Mouse (Mus musculus) adrenal gland (tissue): Measurements from ENCODE around the gene Med31.

Experiments
- intact Hi-C: fragments of 180-260 bp; cut with DNase I; formaldehyde crosslinking; loops from one replicate; pipeline ENCODE4 v1.15.1; 2025
- long read RNA-seq, 2 experiments: library from polyadenylated mRNA; unstranded; transcript quantifications; one replicate each; pipeline ENCODE4 v2.0.0; 2020; ENCODE audit warnings: borderline replicate concordance in 1 of 2; ENCODE audit not compliant: insufficient replicate concordance in 1 of 2

Gene Med31
- long read RNA-seq, experiment 1, transcript Med31-201 (4 exons, 1,161 nt), result major isoform, 8 of 8 reads
- long read RNA-seq, experiment 1, partial matches to known transcripts, result 0 of 8 reads
- long read RNA-seq, experiment 1, other reads (novel, unspliced or antisense), result 0 of 8 reads
- long read RNA-seq, experiment 2, transcript Med31-201 (4 exons, 1,161 nt), result major isoform, 10 of 12 reads
- long read RNA-seq, experiment 2, partial matches to known transcripts, result 0 of 12 reads
- long read RNA-seq, experiment 2, other reads (novel, unspliced or antisense), result 0 of 12 reads

DNA sequence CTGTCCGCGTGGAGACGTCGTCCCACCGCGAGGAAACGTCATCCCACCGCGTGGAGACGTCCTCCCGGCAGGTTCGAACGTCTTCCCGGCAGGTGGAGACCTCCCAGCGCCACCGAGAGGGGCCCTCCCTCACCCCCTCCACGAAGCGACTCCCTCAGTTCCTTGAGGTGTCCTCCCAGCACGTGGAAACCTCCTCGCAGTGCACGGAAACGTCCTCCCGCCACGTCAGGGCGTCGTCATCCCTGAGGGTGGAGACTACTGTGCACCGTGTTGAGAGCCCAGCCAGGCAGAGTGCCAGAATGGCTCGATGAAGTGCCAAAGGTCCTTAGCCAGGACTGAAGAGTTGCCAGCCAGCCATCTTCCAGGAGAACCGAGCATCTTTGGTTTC, at the start of gene Med31:
Gene Med31, minus strand, starts transcription at position 183 of the 388 bp plus-strand sequence.
- intact Hi-C loops, result no loop called here

- intact Hi-C loops, result no loop called here
These were observed 41.0 kb upstream of the Med31 start for GRCm38 (mm10) chr11:72256441-72256840.

DNA sequence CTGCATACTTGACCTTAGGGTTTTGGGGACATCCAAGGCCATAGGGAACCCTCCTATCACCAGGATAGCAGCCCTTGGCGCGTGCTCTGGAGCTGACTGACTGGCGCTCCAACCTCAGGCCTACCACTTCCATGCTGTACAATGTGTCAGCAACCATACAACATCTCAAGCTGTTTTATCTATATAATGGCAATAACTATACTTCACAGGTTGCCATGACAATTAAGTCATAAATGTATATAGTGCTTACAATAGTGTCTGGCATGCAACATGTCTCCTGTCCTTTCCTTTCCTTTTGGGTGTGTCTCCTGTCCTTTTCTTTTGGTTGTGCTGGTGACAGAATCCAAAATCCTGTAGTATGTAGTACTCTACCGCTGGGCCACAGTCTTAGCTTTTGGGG, 40.2 kb upstream of the Med31 start:
- intact Hi-C loops, result no loop called here

GRCm38 (mm10) chr11:72245196-72245753, 29.9 kb upstream of the Med31 start:
- intact Hi-C loops, result no loop called here

- intact Hi-C loops, result no loop called here
These were observed 24.9 kb upstream of the Med31 start for GRCm38 (mm10) chr11:72240062-72240860.

DNA sequence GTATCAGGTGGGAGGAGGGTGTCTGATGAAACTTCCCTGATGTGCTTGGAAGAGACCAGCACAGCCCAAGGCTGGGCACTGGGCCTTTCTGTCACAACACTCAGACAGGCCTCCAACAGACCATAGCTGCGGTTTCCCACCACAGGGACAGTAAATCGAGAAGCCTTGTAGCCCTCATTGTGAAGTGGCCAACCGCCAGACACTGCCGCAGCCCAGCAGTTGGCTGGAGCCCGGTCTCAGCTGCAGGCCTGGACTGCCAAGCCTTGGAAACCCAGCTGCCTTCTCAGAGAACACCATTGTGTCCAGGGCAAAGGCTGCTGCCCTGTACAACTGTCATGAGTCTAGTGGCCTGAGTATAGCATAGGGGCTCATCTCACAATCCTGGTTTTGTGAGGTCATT, 18.6 kb upstream of the Med31 start:
- intact Hi-C loops, result no loop called here

GRCm38 (mm10) chr11:72232991-72233390, 17.6 kb upstream of the Med31 start:
- intact Hi-C loops, result no loop called here

- intact Hi-C loops, result no loop called here
These were observed 16.7 kb upstream of the Med31 start for GRCm38 (mm10) chr11:72232068-72232467.

DNA sequence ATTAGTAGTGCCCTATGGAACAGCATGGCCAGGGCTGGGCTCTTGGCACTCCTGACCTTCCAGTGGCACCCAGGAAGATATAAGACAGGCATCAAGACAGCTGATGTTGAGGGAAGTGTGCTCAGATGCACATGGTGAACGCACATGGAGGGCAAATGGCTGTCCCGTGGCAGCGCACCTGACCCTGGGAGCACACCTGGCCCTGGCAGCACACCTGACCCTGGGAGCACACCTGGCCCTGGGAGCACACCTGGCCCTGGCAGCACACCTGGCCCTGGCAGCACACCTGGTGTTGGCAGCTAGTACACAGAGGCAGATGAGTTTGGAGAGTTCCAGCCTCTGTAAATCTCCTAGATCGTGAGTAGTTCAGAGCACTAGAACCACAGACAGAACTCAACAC, 13.1 kb upstream of the Med31 start:
- intact Hi-C loops, result loop anchor here (5.0 kb wide), 1 partner anchor 94 kb away; no protein-coding TSS in a partner anchor

- intact Hi-C loops, result loop anchor here (5.0 kb wide), 1 partner anchor 95 kb away; no protein-coding TSS in a partner anchor
These were observed 11.5 kb upstream of the Med31 start for GRCm38 (mm10) chr11:72226901-72227300.

DNA sequence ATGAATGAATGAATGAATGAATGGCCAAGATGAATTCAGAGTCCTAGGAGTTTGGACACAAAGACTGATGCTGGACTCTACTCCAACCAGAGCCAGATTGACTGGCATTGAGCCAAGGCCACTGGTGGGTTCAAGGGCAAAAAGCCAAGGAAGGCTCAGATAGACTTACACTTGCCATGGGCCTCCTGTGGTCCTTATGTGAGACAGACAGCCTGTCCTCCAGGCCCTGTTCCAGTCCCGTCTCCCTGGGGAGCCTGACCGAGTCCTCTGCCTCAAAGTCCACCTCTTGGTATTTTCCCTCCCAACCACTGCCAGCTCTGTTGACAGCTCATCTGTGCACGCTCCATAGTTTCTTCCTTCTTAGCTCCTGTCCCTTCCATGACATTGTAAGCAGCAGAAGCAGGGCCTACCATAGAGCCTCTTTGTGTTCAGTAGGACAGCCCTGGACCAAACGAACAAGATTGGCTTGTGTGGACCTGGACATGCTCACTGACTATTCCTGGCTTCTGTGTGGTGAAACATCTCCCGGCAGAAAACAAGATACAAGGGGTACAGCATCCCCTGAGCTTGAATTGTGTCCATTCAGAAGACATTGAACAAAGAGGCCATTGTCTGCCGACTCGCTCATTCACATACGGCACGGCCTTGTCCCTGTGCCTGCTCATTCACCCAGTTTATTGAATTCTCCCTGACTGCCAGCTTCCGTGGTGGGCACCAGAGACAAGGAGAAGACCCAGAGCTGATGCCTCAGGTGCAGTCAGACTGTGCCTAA, 10.8 kb upstream of the Med31 start:
- intact Hi-C loops, result loop anchor here (5.0 kb wide), 1 partner anchor 96 kb away; no protein-coding TSS in a partner anchor

GRCm38 (mm10) chr11:72224865-72225264, 9.5 kb upstream of the Med31 start:
- intact Hi-C loops, result loop anchor here (2.0 to 5.0 kb wide), 4 partner anchors 42 to 337 kb away; partner anchors contain the start of gene Slc13a5

DNA sequence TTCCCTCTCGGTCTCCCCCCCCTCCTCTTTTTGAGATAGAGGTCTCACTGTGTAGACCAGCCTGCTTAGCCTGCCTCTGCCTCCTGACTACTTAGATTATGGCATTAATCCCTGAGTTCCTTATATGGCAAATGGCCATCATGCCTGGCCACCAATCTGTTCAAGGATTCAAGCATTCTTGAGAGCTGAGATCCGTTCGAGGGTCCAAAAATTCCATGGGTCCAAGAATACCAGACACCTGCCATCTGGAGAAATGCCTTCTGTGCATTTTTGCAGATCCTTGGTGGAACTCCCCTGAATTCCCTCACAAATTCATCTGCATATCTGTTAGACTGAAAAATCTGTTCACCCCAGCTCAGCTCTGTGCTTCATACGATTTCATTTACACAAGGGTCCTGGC, 8.0 kb upstream of the Med31 start:
- intact Hi-C loops, result loop anchor here (5.0 kb wide), 1 partner anchor 339 kb away; no protein-coding TSS in a partner anchor

GRCm38 (mm10) chr11:72221278-72221677, 5.9 kb upstream of the Med31 start:
- intact Hi-C loops, result loop anchor here (5.0 kb wide), 1 partner anchor 341 kb away; no protein-coding TSS in a partner anchor

DNA sequence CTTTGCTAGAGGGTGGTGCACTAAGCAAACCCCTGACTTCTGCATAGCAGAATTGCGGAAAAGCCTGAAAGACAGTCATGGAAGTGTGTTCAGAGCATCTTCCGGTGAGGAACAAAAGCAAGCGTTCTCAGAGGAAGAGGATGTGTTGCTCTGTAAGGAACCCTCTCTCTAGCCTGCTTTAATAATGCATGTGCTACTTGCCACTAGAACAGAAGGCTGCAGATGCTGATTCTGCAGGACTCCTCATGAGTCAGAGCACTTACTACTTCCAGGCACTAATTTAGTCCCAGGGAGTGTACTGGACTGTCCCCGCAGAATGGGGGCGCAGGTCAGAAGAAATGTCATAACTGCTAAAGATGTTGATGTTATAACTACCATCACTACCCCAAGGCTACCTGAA, 1.7 kb upstream of the Med31 start:
- intact Hi-C loops, result no loop called here

DNA sequence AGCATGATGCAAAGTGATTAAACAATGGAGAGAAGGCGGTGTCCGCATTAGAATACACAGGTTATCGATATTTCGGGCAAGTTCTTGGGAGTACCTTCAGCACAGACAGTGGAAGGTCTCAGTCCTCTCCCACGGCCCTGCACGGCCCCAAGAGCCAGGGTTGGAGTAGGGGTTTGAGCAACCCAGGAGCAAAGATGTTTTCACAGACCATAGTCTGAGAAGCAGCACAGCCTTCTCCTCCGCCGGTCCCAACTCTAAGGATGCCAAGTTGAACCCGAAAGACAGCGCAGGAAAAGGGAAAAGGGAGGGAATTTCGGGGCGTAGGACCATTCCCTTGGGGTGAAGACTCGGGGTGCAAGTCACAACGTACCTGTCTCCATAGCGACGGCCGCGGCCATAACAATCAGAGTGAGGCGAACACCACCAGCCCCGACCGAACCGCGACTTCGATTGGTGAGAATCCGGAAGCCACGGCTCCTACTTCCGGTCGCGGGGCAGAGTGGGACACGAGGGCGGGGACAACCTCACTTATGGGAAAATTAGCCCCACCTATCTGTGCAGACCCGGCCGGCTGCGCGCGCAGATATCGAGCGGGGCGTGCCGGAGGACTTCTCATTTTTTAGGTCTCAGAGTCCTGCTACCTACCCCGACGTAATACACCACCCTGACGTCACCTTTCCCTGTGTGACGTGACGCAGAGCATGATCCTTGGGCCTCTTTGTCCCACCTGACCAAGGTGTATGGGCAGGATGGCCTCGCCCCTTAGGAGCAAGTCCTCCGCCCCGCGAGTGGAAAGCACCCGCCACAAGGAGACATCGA, 592 bp downstream of the Med31 start:
- intact Hi-C loops, result no loop called here

DNA sequence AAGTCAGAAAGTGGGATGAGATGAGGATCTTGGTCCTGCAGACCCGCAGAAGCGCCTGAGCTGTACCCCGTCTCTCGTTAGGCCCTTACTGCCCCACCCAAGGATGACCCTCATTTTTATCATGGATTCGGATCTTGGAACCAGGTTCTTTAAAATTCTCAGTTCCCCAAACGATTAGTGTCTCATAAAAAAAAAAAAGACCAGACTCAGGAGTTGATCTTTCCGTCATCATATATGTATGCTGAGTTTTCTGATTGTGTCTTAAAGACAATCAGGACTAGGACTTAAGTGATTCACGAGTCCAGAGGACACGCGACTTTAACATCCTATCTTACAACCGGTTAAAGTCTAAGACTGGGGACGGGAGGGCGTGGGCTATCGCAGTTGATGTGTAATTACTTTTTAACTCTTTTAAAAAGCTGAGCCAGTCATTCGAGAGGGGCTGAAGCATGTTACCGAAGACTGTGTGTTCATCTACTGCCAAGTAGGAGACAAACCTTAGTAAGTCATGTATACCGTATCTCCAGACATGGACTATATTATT, 7.5 kb downstream of the Med31 start:
- intact Hi-C loops, result loop anchor here (5.0 kb wide), 1 partner anchor 156 kb away; no protein-coding TSS in a partner anchor

DNA sequence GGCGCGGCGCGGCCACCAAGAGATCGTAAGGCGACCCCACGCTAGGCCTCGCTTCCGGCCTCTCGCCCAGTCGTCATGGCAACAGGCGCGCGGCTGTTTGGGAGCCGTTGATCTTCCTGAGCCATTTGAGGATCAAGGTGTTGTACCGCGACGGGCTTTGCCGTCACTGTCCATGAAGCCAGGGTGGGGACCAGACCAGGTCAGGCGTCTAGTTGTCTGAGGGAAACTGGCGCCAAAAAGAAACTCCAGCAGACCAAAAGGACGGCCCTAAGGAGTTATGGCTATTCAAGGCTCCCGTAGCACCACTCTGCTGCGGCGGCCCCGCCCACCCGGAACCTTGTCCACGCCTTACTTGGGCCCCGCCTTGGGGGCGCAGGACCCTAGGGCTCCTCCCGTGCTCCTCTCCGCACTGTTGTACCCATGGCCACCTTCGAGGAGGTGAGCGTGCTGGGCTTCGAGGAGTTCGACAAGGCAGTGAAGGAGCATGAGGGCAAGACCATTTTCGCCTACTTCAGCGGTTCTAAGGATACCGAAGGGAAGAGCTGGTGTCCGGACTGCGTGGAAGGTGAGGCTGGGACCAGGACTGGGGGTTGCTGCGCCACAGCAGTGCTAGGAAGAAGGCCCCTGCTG, 8.1 kb downstream of the Med31 start, which contains the start of the genes 4933427D14Rik and Txndc17:
Gene 4933427D14Rik, minus strand, starts transcription at position 256 of the 630 bp plus-strand sequence.
Gene Txndc17, plus strand, starts transcription at position 344 of the 630 bp plus-strand sequence.
- intact Hi-C loops, result loop anchor here (5.0 kb wide), 1 partner anchor 155 kb away; no protein-coding TSS in a partner anchor
